8 mouse cellular contexts compared by ENCODE assay signal in genomic region chr19:9082191-9083009, GRCm38 (mm10). TPM values are rescaled to one million over a fixed set of nuclear protein-coding genes. Genes with fewer than 3 reads are reported as not detected.
A peak's percentile ranks its signal among the peaks of the same experiment; 100 is the strongest.
DNase-seq lines count a peak whose midpoint lies in the region; ATAC-seq and TF ChIP-seq lines count a peak whose summit lies in the region.

No protein-coding gene starts in this region.

- peak; percentile 98 for TF ChIP-seq CTCF in C2C12 (IDR thresholded peaks at IDR 0.05; ENCODE audit: control insufficient read depth, insufficient read depth, insufficient read length)

- no peak overlapping the region for H3K4me3 ChIP-seq in C2C12 (ENCODE audit: insufficient read depth, poor library complexity, severe bottlenecking)
- H3K4me3 ChIP-seq in heart, embryonic 14.5 days (ENCODE audit: control insufficient read depth in 1 of 2, insufficient read depth in 1 of 2, low read depth in 1 of 2, low read length in 2 of 2) = no peak overlapping the region
- no peak overlapping the region for H3K4me3 ChIP-seq in liver, embryonic 12.5 days

- peak overlapping the region; percentile 13 for H3ac ChIP-seq in C2C12 (ENCODE audit: control insufficient read depth, insufficient read length, low read depth)

- peak; percentile 79 for DNase-seq in brain, adult 2 months (ENCODE audit: low read depth, low spot score)
- DNase-seq in kidney, postnatal 10 days = peak; percentile 93
- peak; percentile 94 for DNase-seq in naive thymus-derived CD4-positive, alpha-beta T cell, adult 2 months (ENCODE audit: low read depth)
- peak; percentile 91 for DNase-seq in splenic B cell, adult 2 months (ENCODE audit: low read depth, low spot score)

- no peaks in the 10 kb centered on the region for H3K27me3 ChIP-seq in C2C12 (ENCODE audit: control insufficient read depth, insufficient read depth, insufficient read length)
- no peaks in the 10 kb centered on the region for H3K27me3 ChIP-seq in heart, embryonic 14.5 days (ENCODE audit: control insufficient read depth, insufficient read depth, low read length)
- no peaks in the 10 kb centered on the region for H3K27me3 ChIP-seq in liver, embryonic 12.5 days (replicated peaks)
- no peaks in the 10 kb centered on the region for H3K27me3 ChIP-seq in splenic B cell, adult 2 months (ENCODE audit: control insufficient read depth, insufficient read depth, low read length, poor library complexity, severe bottlenecking)

- peak; percentile 91 for ATAC-seq in erythroblast, adult 5-6 weeks (replicated peaks; ENCODE audit: low FRiP score, poor library complexity, severe bottlenecking)
- ATAC-seq in heart, embryonic 14.5 days (ENCODE audit: insufficient number of reproducible peaks, insufficient read depth, low FRiP score, low read depth) = peak; percentile 85
- peak; percentile 80 for ATAC-seq in liver, embryonic 12.5 days

- peak overlapping the region; percentile 57 for H3K9ac ChIP-seq in heart, embryonic 14.5 days (ENCODE audit: low read length)
- no peak overlapping the region for H3K9ac ChIP-seq in liver, embryonic 12.5 days

- H3K9me3 ChIP-seq in heart, embryonic 14.5 days (ENCODE audit: control insufficient read depth, low read length) = no peaks in the 10 kb centered on the region
- no peaks in the 10 kb centered on the region for H3K9me3 ChIP-seq in liver, embryonic 12.5 days (replicated peaks)

- no peaks in the 10 kb centered on the region for H3K36me3 ChIP-seq in C2C12 (ENCODE audit: control insufficient read depth, insufficient read depth)
- H3K36me3 ChIP-seq in heart, embryonic 14.5 days (ENCODE audit: control insufficient read depth, insufficient read depth, low read length) = no peaks in the 10 kb centered on the region
- H3K36me3 ChIP-seq in liver, embryonic 12.5 days = no peaks in the 10 kb centered on the region
- no peaks in the 10 kb centered on the region for H3K36me3 ChIP-seq in splenic B cell, adult 2 months (ENCODE audit: control insufficient read depth, insufficient read depth, low read length, poor library complexity, severe bottlenecking)

- no peaks in the 10 kb centered on the region for H3K79me3 ChIP-seq in C2C12 (ENCODE audit: low read depth)

- H3K27ac ChIP-seq in heart, embryonic 14.5 days (replicated peaks in 1 of 2; ENCODE audit: control insufficient read depth in 1 of 2, insufficient read depth in 1 of 2, low read depth in 2 of 2, low read length in 2 of 2) = no peak overlapping the region
- H3K27ac ChIP-seq in liver, embryonic 12.5 days = no peak overlapping the region

- WGBS in heart, embryonic 14.5 days = 18% methylated on average over 23 of the region's 23 CpGs
- WGBS in liver, embryonic 12.5 days (ENCODE audit: insufficient replicate concordance) = 18% methylated on average over 23 of the region's 23 CpGs

- H3K4me1 ChIP-seq in heart, embryonic 14.5 days (ENCODE audit: control insufficient read depth in 2 of 2, insufficient read depth in 2 of 2, low read length in 2 of 2) = peaks cover 11 to 22% of the 10 kb centered on the region in 2 experiments
- H3K4me1 ChIP-seq in liver, embryonic 12.5 days = peaks cover 9% of the 10 kb centered on the region; the same call in 1 of the 2 replicates

- H3K79me2 ChIP-seq in C2C12 (ENCODE audit: control insufficient read depth, insufficient read depth) = no peaks in the 10 kb centered on the region

- peak overlapping the region; percentile 55 for H3K4me2 ChIP-seq in heart, embryonic 14.5 days (ENCODE audit: low read length)
- H3K4me2 ChIP-seq in liver, embryonic 12.5 days = peak overlapping the region; percentile 41

TF ChIP-seq in C2C12, 6 proteins besides CTCF, POLR2A, EP300 and RAD21:
- TF ChIP-seq FOSL1 (IDR thresholded peaks at IDR 0.05; ENCODE audit: insufficient read depth, low read length, poor library complexity, severe bottlenecking) (no peak), MAX (IDR thresholded peaks at IDR 0.05) (peak; percentile 92)

RNA-seq across cellular contexts. Expression of gene Scgb1a1, which starts 5.4 kb away (rescaled TPM):
- polyA plus RNA-seq in C2C12 (2012; fragmentation: generic; extraction: Trizol) = not detected
- not detected in 2 replicates for total RNA-seq in erythroblast, adult 5-6 weeks (2015; ENCODE audit: low replicate concordance)
- total RNA-seq in erythroblast, adult 5-6 weeks (2017; ENCODE audit: low replicate concordance) = not detected in 2 replicates
- polyA plus RNA-seq in heart, embryonic 14.5 days (2014; fragmentation: Nextera tagmentation; extraction: Ambion mirVana) = not detected in 2 replicates
- not detected in 2 replicates for polyA plus RNA-seq in liver, embryonic 12.5 days (2016; fragmentation: Nextera tagmentation; extraction: Ambion mirVana)

RNA-seq across cellular contexts. Expression of gene Asrgl1, which starts 53.0 kb away (rescaled TPM):
- 4.1 TPM for polyA plus RNA-seq in C2C12 (2012; fragmentation: generic; extraction: Trizol)
- total RNA-seq in erythroblast, adult 5-6 weeks (2015; ENCODE audit: low replicate concordance) = 2.1 and 3.1 TPM in 2 replicates
- 3.9 and 5.1 TPM in 2 replicates for total RNA-seq in erythroblast, adult 5-6 weeks (2017; ENCODE audit: low replicate concordance)
- 11.8 and 15.2 TPM in 2 replicates for polyA plus RNA-seq in heart, embryonic 14.5 days (2014; fragmentation: Nextera tagmentation; extraction: Ambion mirVana)
- polyA plus RNA-seq in liver, embryonic 12.5 days (2016; fragmentation: Nextera tagmentation; extraction: Ambion mirVana) = 13.2 and 13.6 TPM in 2 replicates
